ENCODE assay signal across 31 mouse cellular contexts in genomic region chr2:91484698-91485097, GRCm38 (mm10). TPM values are rescaled to one million over a fixed set of nuclear protein-coding genes. Genes with fewer than 3 reads are reported as not detected.
DNase-seq lines count a peak whose midpoint lies in the region; ATAC-seq and TF ChIP-seq lines count a peak whose summit lies in the region.
"Had no signal": no experiment of that assay in that cellular context is flagged by ENCODE, and none has a peak within 500 bp of the region (broad histone marks: within the 10 kb centered on the region; RNA-seq: fewer than 3 reads in every experiment).

No protein-coding gene starts in this region.

- no peak for DNase-seq in liver, postnatal 0 days
- peak; percentile 9 for DNase-seq in splenic B cell, adult 2 months (ENCODE audit: low read depth, low spot score)
- DNase-seq in adrenal gland, adult (ENCODE audit: inconsistent age in 2 of 2, low spot score in 1 of 2), result no peak
- DNase-seq in cerebellum, adult 8-10 months, result no peak
- DNase-seq: adrenal gland, postnatal 14 days; cerebellum, adult 18-20 months; cerebellum, postnatal 14 days; forebrain, postnatal 0 days; gastrocnemius, postnatal 10 days; liver, embryonic 13.5 days; lung, adult 2 months; lung, postnatal 4 days; right cerebral cortex, postnatal 25 days; thymus, postnatal 25 days had no signal

- TF ChIP-seq CTCF in intestine, postnatal 0 days (IDR thresholded peaks at IDR 0.05; ENCODE audit: low read depth), result no peak
- no peak for TF ChIP-seq CTCF in liver, postnatal 0 days (IDR thresholded peaks at IDR 0.05; ENCODE audit: low read depth)

- no peak for TF ChIP-seq EP300 in liver, postnatal 0 days (IDR thresholded peaks at IDR 0.05; ENCODE audit: low read depth)

- no peaks in the 10 kb centered on the region for H3K27me3 ChIP-seq in intestine, postnatal 0 days (replicated peaks; ENCODE audit: control insufficient read depth, insufficient read depth, low read length)
- no peaks in the 10 kb centered on the region for H3K27me3 ChIP-seq in intestine, embryonic 15.5 days (replicated peaks)
- no peaks in the 10 kb centered on the region for H3K27me3 ChIP-seq in liver, postnatal 0 days (ENCODE audit: insufficient read depth, low read length)
- H3K27me3 ChIP-seq in liver, embryonic 12.5 days (replicated peaks), result no peaks in the 10 kb centered on the region
- H3K27me3 ChIP-seq in splenic B cell, adult 2 months (ENCODE audit: control insufficient read depth, insufficient read depth, low read length, poor library complexity, severe bottlenecking), result no peaks in the 10 kb centered on the region
- H3K27me3 ChIP-seq: embryonic facial prominence, embryonic 15.5 days; forebrain, embryonic 12.5 days; heart, embryonic 15.5 days; hindbrain, embryonic 12.5 days; kidney, embryonic 15.5 days; limb, embryonic 12.5 days; liver, embryonic 13.5 days; midbrain, embryonic 15.5 days; neural tube, embryonic 15.5 days; Patski had no signal

- H3K4me3 ChIP-seq in intestine, postnatal 0 days (ENCODE audit: low read depth, low read length), result no peak overlapping the region
- no peak overlapping the region for H3K4me3 ChIP-seq in intestine, embryonic 15.5 days (replicated peaks)
- H3K4me3 ChIP-seq in liver, postnatal 0 days (ENCODE audit: low read depth, low read length), result no peak overlapping the region
- H3K4me3 ChIP-seq in liver, embryonic 12.5 days, result no peak overlapping the region
- H3K4me3 ChIP-seq: embryonic facial prominence, embryonic 10.5 days; embryonic facial prominence, embryonic 15.5 days; forebrain, embryonic 12.5 days; heart, embryonic 10.5 days; heart, embryonic 15.5 days; hindbrain, embryonic 12.5 days; kidney, embryonic 15.5 days; limb, embryonic 12.5 days; liver, embryonic 13.5 days; midbrain, embryonic 10.5 days; midbrain, embryonic 15.5 days; neural tube, embryonic 15.5 days had no signal

- H3K4me2 ChIP-seq in intestine, postnatal 0 days (replicated peaks; ENCODE audit: low read depth), result no peak overlapping the region
- H3K4me2 ChIP-seq in intestine, embryonic 15.5 days (replicated peaks), result no peak overlapping the region
- H3K4me2 ChIP-seq in liver, postnatal 0 days (ENCODE audit: low read depth, low read length), result no peak overlapping the region
- no peak overlapping the region for H3K4me2 ChIP-seq in liver, embryonic 12.5 days
- H3K4me2 ChIP-seq: embryonic facial prominence, embryonic 15.5 days; forebrain, embryonic 12.5 days; heart, embryonic 15.5 days; hindbrain, embryonic 12.5 days; kidney, embryonic 15.5 days; limb, embryonic 12.5 days; liver, embryonic 13.5 days; midbrain, embryonic 15.5 days; neural tube, embryonic 15.5 days had no signal

- whole genome bisulfite sequencing in intestine, postnatal 0 days, result 72% methylated on average over 4 of the region's 4 CpGs
- WGBS in intestine, embryonic 15.5 days, result 78% methylated on average over 4 of the region's 4 CpGs
- 44% methylated on average over 4 of the region's 4 CpGs for WGBS in liver, postnatal 0 days (ENCODE audit: insufficient replicate concordance)
- WGBS in liver, embryonic 12.5 days (ENCODE audit: insufficient replicate concordance), result 32% methylated on average over 4 of the region's 4 CpGs

- no peaks in the 10 kb centered on the region for H3K4me1 ChIP-seq in intestine, postnatal 0 days (replicated peaks; ENCODE audit: control insufficient read depth, insufficient read depth, low read length)
- no peaks in the 10 kb centered on the region for H3K4me1 ChIP-seq in intestine, embryonic 15.5 days (replicated peaks)
- H3K4me1 ChIP-seq in liver, postnatal 0 days (ENCODE audit: insufficient read depth), result no peaks in the 10 kb centered on the region
- no peaks in the 10 kb centered on the region for H3K4me1 ChIP-seq in liver, embryonic 12.5 days
- H3K4me1 ChIP-seq: embryonic facial prominence, embryonic 10.5 days; embryonic facial prominence, embryonic 15.5 days; forebrain, embryonic 12.5 days; heart, embryonic 10.5 days; heart, embryonic 15.5 days; hindbrain, embryonic 12.5 days; kidney, embryonic 15.5 days; limb, embryonic 12.5 days; midbrain, embryonic 10.5 days; midbrain, embryonic 15.5 days; neural tube, embryonic 15.5 days had no signal

- no peak for ATAC-seq in intestine, postnatal 0 days
- ATAC-seq in intestine, embryonic 15.5 days, result no peak
- ATAC-seq in liver, postnatal 0 days, result peak; percentile 29; the same call in 1 of the 2 replicates
- ATAC-seq in liver, embryonic 12.5 days, result no peak
- ATAC-seq in granulocyte monocyte progenitor cell, adult 5-6 weeks (replicated peaks; ENCODE audit: poor library complexity, severe bottlenecking), result peak; percentile 93
- ATAC-seq: forebrain, postnatal 0 days; midbrain, embryonic 15.5 days; Patski had no signal

- H3K9ac ChIP-seq in intestine, postnatal 0 days (ENCODE audit: low read depth, low read length), result no peak overlapping the region
- no peak overlapping the region for H3K9ac ChIP-seq in intestine, embryonic 15.5 days
- no peak overlapping the region for H3K9ac ChIP-seq in liver, postnatal 0 days (replicated peaks)
- H3K9ac ChIP-seq in liver, embryonic 12.5 days, result no peak overlapping the region
- H3K9ac ChIP-seq: embryonic facial prominence, embryonic 15.5 days; forebrain, embryonic 12.5 days; forebrain, postnatal 0 days; heart, embryonic 15.5 days; hindbrain, embryonic 12.5 days; kidney, embryonic 15.5 days; limb, embryonic 12.5 days; liver, embryonic 13.5 days; midbrain, embryonic 15.5 days; neural tube, embryonic 15.5 days had no signal

- 0 out of 2 replicates have a peak overlapping the region, but pooled peaks have one; percentile 41 for H3K27ac ChIP-seq in intestine, postnatal 0 days (ENCODE audit: low read depth, low read length)
- no peak overlapping the region for H3K27ac ChIP-seq in intestine, embryonic 15.5 days
- H3K27ac ChIP-seq in liver, postnatal 0 days (ENCODE audit: low read depth), result peak overlapping the region; percentile 48; the same call in 1 of the 2 replicates
- no peak overlapping the region for H3K27ac ChIP-seq in liver, embryonic 12.5 days
- H3K27ac ChIP-seq: embryonic facial prominence, embryonic 10.5 days; embryonic facial prominence, embryonic 15.5 days; forebrain, embryonic 12.5 days; heart, embryonic 10.5 days; heart, embryonic 15.5 days; hindbrain, embryonic 12.5 days; kidney, embryonic 15.5 days; limb, embryonic 12.5 days; liver, embryonic 13.5 days; midbrain, embryonic 10.5 days; midbrain, embryonic 15.5 days; neural tube, embryonic 15.5 days had no signal

- no peaks in the 10 kb centered on the region for H3K9me3 ChIP-seq in intestine, postnatal 0 days (ENCODE audit: control insufficient read depth)
- no peaks in the 10 kb centered on the region for H3K9me3 ChIP-seq in intestine, embryonic 15.5 days
- no peaks in the 10 kb centered on the region for H3K9me3 ChIP-seq in liver, postnatal 0 days (ENCODE audit: low read length)
- H3K9me3 ChIP-seq in liver, embryonic 12.5 days (replicated peaks), result no peaks in the 10 kb centered on the region
- H3K9me3 ChIP-seq: embryonic facial prominence, embryonic 10.5 days; embryonic facial prominence, embryonic 15.5 days; forebrain, embryonic 12.5 days; G1E; heart, embryonic 10.5 days; heart, embryonic 15.5 days; hindbrain, embryonic 12.5 days; kidney, embryonic 15.5 days; limb, embryonic 12.5 days; liver, embryonic 13.5 days; midbrain, embryonic 10.5 days; midbrain, embryonic 15.5 days; neural tube, embryonic 15.5 days had no signal

- H3K36me3 ChIP-seq in intestine, postnatal 0 days (ENCODE audit: control insufficient read depth, insufficient read depth), result peaks cover 67% of the 10 kb centered on the region
- peaks cover 20% of the 10 kb centered on the region for H3K36me3 ChIP-seq in intestine, embryonic 15.5 days
- peaks cover 24% of the 10 kb centered on the region for H3K36me3 ChIP-seq in liver, postnatal 0 days (replicated peaks; ENCODE audit: insufficient read depth, low read length)
- peaks cover 15% of the 10 kb centered on the region; the same call in 1 of the 2 replicates for H3K36me3 ChIP-seq in liver, embryonic 12.5 days
- no peaks in the 10 kb centered on the region for H3K36me3 ChIP-seq in splenic B cell, adult 2 months (ENCODE audit: control insufficient read depth, insufficient read depth, low read length, poor library complexity, severe bottlenecking)
- H3K36me3 ChIP-seq: G1E; liver, embryonic 13.5 days; midbrain, embryonic 15.5 days; neural tube, embryonic 15.5 days had no signal

RNA-seq across cellular contexts. Expression of gene Lrp4, which starts 27.4 kb away (rescaled TPM):
- polyA plus RNA-seq in intestine, postnatal 0 days (2015; fragmentation: Nextera tagmentation; extraction: Ambion mirVana), result 4.9 and 5.4 TPM in 2 replicates
- polyA plus RNA-seq in intestine, embryonic 15.5 days (2015; fragmentation: Nextera tagmentation; extraction: Ambion mirVana), result 8.7 and 9.2 TPM in 2 replicates
- polyA plus RNA-seq in liver, postnatal 0 days (2015; fragmentation: Nextera tagmentation; extraction: Ambion mirVana), result 1.4 and 1.5 TPM in 2 replicates
- polyA plus RNA-seq in liver, embryonic 12.5 days (2016; fragmentation: Nextera tagmentation; extraction: Ambion mirVana), result 1.0 and 1.2 TPM in 2 replicates
- 2.6 and 2.8 TPM in 2 replicates for total RNA-seq in granulocyte monocyte progenitor cell, adult 5-6 weeks (2014; fragmentation: Nextera tagmentation)
- 5.2 and 5.4 TPM in 2 replicates for total RNA-seq in granulocyte monocyte progenitor cell, adult 5-6 weeks (2017)
- polyA plus RNA-seq: G1E had no signal

RNA-seq across cellular contexts. Expression of gene 1110051M20Rik, which starts 40.2 kb away (rescaled TPM):
- 13.5 and 15.6 TPM in 2 replicates for polyA plus RNA-seq in intestine, postnatal 0 days (2015; fragmentation: Nextera tagmentation; extraction: Ambion mirVana)
- 36.3 and 38.6 TPM in 2 replicates for polyA plus RNA-seq in intestine, embryonic 15.5 days (2015; fragmentation: Nextera tagmentation; extraction: Ambion mirVana)
- polyA plus RNA-seq in liver, postnatal 0 days (2015; fragmentation: Nextera tagmentation; extraction: Ambion mirVana), result 4.1 and 5.5 TPM in 2 replicates
- 9.1 and 10.4 TPM in 2 replicates for polyA plus RNA-seq in liver, embryonic 12.5 days (2016; fragmentation: Nextera tagmentation; extraction: Ambion mirVana)
- total RNA-seq in granulocyte monocyte progenitor cell, adult 5-6 weeks (2014; fragmentation: Nextera tagmentation), result 8.8 and 9.6 TPM in 2 replicates
- 5.8 and 6.7 TPM in 2 replicates for total RNA-seq in granulocyte monocyte progenitor cell, adult 5-6 weeks (2017)

RNA-seq across cellular contexts. Expression of gene Ckap5, which starts 41.9 kb away (rescaled TPM):
- 17.0 and 19.3 TPM in 2 replicates for polyA plus RNA-seq in intestine, postnatal 0 days (2015; fragmentation: Nextera tagmentation; extraction: Ambion mirVana)
- polyA plus RNA-seq in intestine, embryonic 15.5 days (2015; fragmentation: Nextera tagmentation; extraction: Ambion mirVana), result 68.7 and 81.2 TPM in 2 replicates
- polyA plus RNA-seq in liver, postnatal 0 days (2015; fragmentation: Nextera tagmentation; extraction: Ambion mirVana), result 18.0 and 22.1 TPM in 2 replicates
- 57.7 and 59.1 TPM in 2 replicates for polyA plus RNA-seq in liver, embryonic 12.5 days (2016; fragmentation: Nextera tagmentation; extraction: Ambion mirVana)
- 44.9 and 84.2 TPM in 2 replicates for total RNA-seq in granulocyte monocyte progenitor cell, adult 5-6 weeks (2014; fragmentation: Nextera tagmentation)
- 80.5 and 87.9 TPM in 2 replicates for total RNA-seq in granulocyte monocyte progenitor cell, adult 5-6 weeks (2017)

Comparison
In these comparisons a context has a peak if more than half of its experiments do, and no peak if none do; other contexts are left out.
1. ATAC-seq: peak in liver, postnatal 0 days (single experiment) and granulocyte monocyte progenitor cell, adult 5-6 weeks (single experiment); none in intestine, postnatal 0 days (single experiment), intestine, embryonic 15.5 days (single experiment) and liver, embryonic 12.5 days (single experiment).
2. H3K27ac ChIP-seq: peak in intestine, postnatal 0 days (single experiment) and liver, postnatal 0 days (single experiment); none in intestine, embryonic 15.5 days (single experiment) and liver, embryonic 12.5 days (single experiment).